Mouse (Mus musculus) erythroblast, embryonic 14.5 days (primary cell): ENCODE results near the gene Bach2.

Source experiments
- GATA1 ChIP-seq: IDR thresholded peaks from 2 replicates; pipeline ENCODE4 v1.6.1; 2012; ENCODE audit warnings: low read length, inconsistent platforms, mixed read lengths
- TAL1 ChIP-seq: IDR thresholded peaks from 3 replicates; pipeline ENCODE4 v1.6.1; 2012; ENCODE audit warnings: low read length, inconsistent platforms, mixed read lengths

- TF ChIP-seq GATA1 (no peak), TAL1 (no peak)
Observed at GRCm38 (mm10) chr4:32239749-32240131, 1.1 kb downstream of the Bach2 start.
